Mouse (Mus musculus) heart, adult 2 months (tissue): Measurements from ENCODE around the gene Pnrc2. TPM values are rescaled to one million over a fixed set of nuclear protein-coding genes. Genes with fewer than 3 reads are reported as not detected.

Experiments used
- DNase-seq, 2 experiments: peaks; one replicate each; pipeline ENCODE4 v3.0.0; 2021
- H3K27ac ChIP-seq: fragments of 200-600 bp; 2 replicates; pipeline ENCODE4 v1.8.1; 2022
- H3K27me3 ChIP-seq: fragments of 200-500 bp; 2 replicates; pipeline ENCODE4 v1.6.1; 2012; ENCODE audit warnings: mild to moderate bottlenecking, low read length, inconsistent platforms, mixed read lengths; ENCODE audit not compliant: control insufficient read depth, insufficient read depth
- H3K36me3 ChIP-seq: fragments of 200-500 bp; 2 replicates; pipeline ENCODE4 v1.6.1; 2012; ENCODE audit warnings: low read length, inconsistent platforms; ENCODE audit not compliant: control insufficient read depth, insufficient read depth
- H3K4me1 ChIP-seq: fragments of 200-500 bp; 2 replicates; pipeline ENCODE4 v1.6.1; 2011; ENCODE audit warnings: low read length; ENCODE audit not compliant: control insufficient read depth, insufficient read depth
- H3K4me3 ChIP-seq: fragments of 200-600 bp; 2 replicates; pipeline ENCODE4 v1.8.1; 2022
- H3K79me2 ChIP-seq: fragments of 200-500 bp; replicated peaks from 2 replicates; pipeline ENCODE4 v1.6.1; 2012; ENCODE audit warnings: mild to moderate bottlenecking, inconsistent platforms, low read length, moderate library complexity, mixed read lengths; ENCODE audit not compliant: control insufficient read depth, insufficient read depth
- H3K9ac ChIP-seq: fragments of 200-500 bp; 2 replicates; pipeline ENCODE4 v1.6.1; 2012; ENCODE audit warnings: low read depth, mild to moderate bottlenecking, control low read depth, inconsistent platforms, low read length, mixed read lengths
- CTCF ChIP-seq: fragments of 200-600 bp; IDR thresholded peaks from 2 replicates; pipeline ENCODE4 v1.8.1; 2022; ENCODE audit warnings: antibody characterized with exemption, mild to moderate bottlenecking, moderate library complexity
- EP300 ChIP-seq: fragments of 200-500 bp; IDR thresholded peaks from 2 replicates; pipeline ENCODE4 v1.6.1; 2011; ENCODE audit warnings: low read depth, low read length, control low read depth; ENCODE audit not compliant: insufficient read depth
- POLR2A ChIP-seq: fragments of 200-500 bp; IDR thresholded peaks from 2 replicates; pipeline ENCODE4 v1.6.1; 2011; ENCODE audit warnings: mild to moderate bottlenecking, low read depth, low read length, control low read depth; ENCODE audit not compliant: insufficient read depth
- WGBS: fragments of 180-500 bp; shearing (Covaris S2); methylation state at CpG from one replicate; pipeline ENCODE4 v1.1.7; 2018; 5-methylcytosine and 5-hydroxymethylcytosine counted together
- intact Hi-C: fragments of 180-260 bp; cut with DNase I; formaldehyde crosslinking; loops from one replicate; pipeline ENCODE4 v1.15.1; 2025
- polyA plus RNA-seq: library from polyadenylated mRNA; depleted of rRNA; stranded (reverse); fragments of >200 nt; gene quantifications from 2 replicates; pipeline ENCODE4 v1.2.3, GENCODE M21; 2012
- total RNA-seq, 2 experiments: library from RNA; stranded (reverse); gene quantifications; 2 replicates each; pipeline ENCODE4 v1.2.3; 2021

The Pnrc2 gene
- total and polyA plus RNA-seq, 3 experiments = 14.9 to 81.2 (median 58.8) TPM

GRCm38 (mm10) chr4:135870227-135871023 lies 3.2 kb downstream of the Pnrc2 start:
- TF ChIP-seq EP300 = no peak
- TF ChIP-seq POLR2A = peak; percentile 19; the same call in 1 of the 2 replicates
- Histone ChIP-seq H3K27ac (no peak overlapping the region), H3K9ac (no peak overlapping the region), H3K4me1 (peaks cover 14% of the 10 kb centered on the region), H3K27me3 (no peaks in the 10 kb centered on the region), H3K4me3 (peak overlapping the region; percentile 19), H3K79me2 (no peaks in the 10 kb centered on the region), H3K36me3 (peaks cover 42% of the 10 kb centered on the region)
- no peak for DNase-seq
- intact Hi-C loops = loop anchor here (5.0 kb wide), 1 partner anchor 33 kb away; no protein-coding TSS in a partner anchor
- WGBS = 20% methylated on average over 2 of the region's 2 CpGs

GRCm38 (mm10) chr4:135868996-135869395 lies 4.7 kb downstream of the Pnrc2 start:
- Histone ChIP-seq H3K27me3 (no peaks in the 10 kb centered on the region), H3K36me3 (peaks cover 34% of the 10 kb centered on the region), H3K4me1 (peaks cover 7% of the 10 kb centered on the region), H3K27ac (peak overlapping the region; percentile 10), H3K9ac (no peak overlapping the region), H3K79me2 (no peaks in the 10 kb centered on the region), H3K4me3 (no peak overlapping the region)
- 13% methylated on average over 2 of the region's 2 CpGs for WGBS
- no peak for DNase-seq
- intact Hi-C loops = no loop called here
- TF ChIP-seq EP300 (no peak), CTCF (no peak), POLR2A (no peak)

- peak overlapping the region; percentile 90 for H3K27ac ChIP-seq
- intact Hi-C loops = loop anchor here (10.0 kb wide), 1 partner anchor 503 kb away; the partner anchor contains the start of gene Srrm1
Observed at GRCm38 (mm10) chr4:135857597-135858186, 16.0 kb downstream of the Pnrc2 start.

GRCm38 (mm10) chr4:135856223-135857091 lies 17.2 kb downstream of the Pnrc2 start:
- Histone ChIP-seq H3K4me3 (peak overlapping the region; percentile 90), H3K4me1 (peaks cover 10% of the 10 kb centered on the region), H3K27me3 (no peaks in the 10 kb centered on the region), H3K79me2 (peaks cover 3% of the 10 kb centered on the region), H3K9ac (peak overlapping the region; percentile 99), H3K36me3 (peaks cover 33% of the 10 kb centered on the region), H3K27ac (peak overlapping the region; percentile 90)
- DNase-seq = peak in 1 of 2 experiments; percentile 77
- TF ChIP-seq EP300 (no peak), CTCF (no peak), POLR2A (no peak)
- WGBS = 1% methylated on average over 78 of the region's 91 CpGs
- intact Hi-C loops = loop anchor here (1.0 to 10.0 kb wide), 2 partner anchors 17 to 502 kb away; partner anchors contain the start of genes Pnrc2 and Srrm1

More at GRCm38 (mm10) chr4:135857597-135858186, 16.0 kb downstream of the Pnrc2 start:
- Histone ChIP-seq H3K4me1 (peaks cover 10% of the 10 kb centered on the region), H3K27me3 (no peaks in the 10 kb centered on the region), H3K36me3 (peaks cover 41% of the 10 kb centered on the region), H3K79me2 (peaks cover 3% of the 10 kb centered on the region), H3K9ac (no peak overlapping the region), H3K4me3 (peak overlapping the region; percentile 90)
- no peak for DNase-seq
- TF ChIP-seq CTCF (no peak), POLR2A (no peak), EP300 (no peak)
- WGBS = 7% methylated on average over 7 of the region's 7 CpGs

GRCm38 (mm10) chr4:135855536-135856222 lies 18.0 kb downstream of the Pnrc2 start, which contains the start of gene Srsf10:
Srsf10 (plus strand) TSS chr4:135855747.
- intact Hi-C loops = loop anchor here (1.0 to 10.0 kb wide), 2 partner anchors 18 to 501 kb away; partner anchors contain the start of genes Pnrc2 and Srrm1
- Histone ChIP-seq H3K9ac (peak within 1 kb of the TSS; percentile 99), H3K27me3 (no peaks in the 10 kb centered on the region), H3K4me1 (peaks cover 10% of the 10 kb centered on the region), H3K4me3 (peak within 1 kb of the TSS; percentile 90), H3K36me3 (peaks cover 30% of the 10 kb centered on the region), H3K27ac (peak within 1 kb of the TSS; percentile 90), H3K79me2 (peaks cover 3% of the 10 kb centered on the region)
- TF ChIP-seq POLR2A = peak; percentile 78
- no peak for TF ChIP-seq CTCF
- 0 out of 2 replicates have a peak, but pooled peaks have one; percentile 12 for TF ChIP-seq EP300
- WGBS = under 1% methylated on average over 59 of the region's 67 CpGs
- peak; percentile 95 to 97 for DNase-seq
